Mouse (Mus musculus) monocyte, adult 5-6 weeks (primary cell): ENCODE measurements around the gene Cox6b1. TPM values are rescaled to one million over a fixed set of nuclear protein-coding genes. Genes with fewer than 3 reads are reported as not detected.

Experiments used
- ATAC-seq: fragments of 153-309, 156-312 bp; replicated peaks from 2 replicates; pipeline ENCODE4 v1.8.0; 2017; ENCODE audit warnings: mild to moderate bottlenecking; ENCODE audit not compliant: low TSS enrichment, insufficient number of reproducible peaks, severe bottlenecking, poor library complexity, low FRiP score
- total RNA-seq: library from RNA; stranded (forward); fragments of 200-1000, 200-491, 200-594 nt; gene quantifications from 3 replicates; pipeline ENCODE4 v1.2.3, GENCODE M21; 2017

Cox6b1 gene
- 424 to 540 TPM (median 506 TPM) in 3 replicates for total RNA-seq

- ATAC-seq, result peak; percentile 98
Measured at GRCm38 (mm10) chr7:30625530-30626384, at the start of gene Cox6b1. TSS of gene Cox6b1 (minus strand) at chr7:30626151.

- no peak for ATAC-seq
Measured at GRCm38 (mm10) chr7:30671480-30671879, 45.5 kb upstream of the Cox6b1 start, which contains the start of gene Pmis2. TSS of gene Pmis2 (minus strand) at chr7:30671605.

GRCm38 (mm10) chr7:30669229-30669628, 43.3 kb upstream of the Cox6b1 start:
- peak; percentile 70; the same call in 1 of the 2 replicates for ATAC-seq

GRCm38 (mm10) chr7:30665321-30665720, 39.4 kb upstream of the Cox6b1 start:
- no peak for ATAC-seq

- ATAC-seq, result peak; percentile 98
Measured at GRCm38 (mm10) chr7:30664529-30665200, 38.7 kb upstream of the Cox6b1 start, which contains the start of gene Haus5. TSS of gene Haus5 (minus strand) at chr7:30664994.

GRCm38 (mm10) chr7:30649591-30650540, 23.9 kb upstream of the Cox6b1 start, which contains the start of gene Rbm42:
TSS of gene Rbm42 (minus strand) at chr7:30650317.
- ATAC-seq, result peak; percentile 99

- ATAC-seq, result no peak
Measured at GRCm38 (mm10) chr7:30639083-30639482, 13.1 kb upstream of the Cox6b1 start.

GRCm38 (mm10) chr7:30636395-30636794, 10.4 kb upstream of the Cox6b1 start:
- no peak for ATAC-seq

GRCm38 (mm10) chr7:30635752-30636151, 9.8 kb upstream of the Cox6b1 start, which contains the start of gene Etv2:
TSS of gene Etv2 (minus strand) at chr7:30635852.
- ATAC-seq, result no peak

GRCm38 (mm10) chr7:30634621-30635020, 8.7 kb upstream of the Cox6b1 start:
- ATAC-seq, result peak; percentile 40; the same call in 1 of the 2 replicates

GRCm38 (mm10) chr7:30633762-30634412, 7.9 kb upstream of the Cox6b1 start:
- 0 out of 2 replicates have a peak, but pooled peaks have one; percentile 14 for ATAC-seq

GRCm38 (mm10) chr7:30629013-30629412, 3.1 kb upstream of the Cox6b1 start:
- ATAC-seq, result no peak

- no peak for ATAC-seq
Measured at GRCm38 (mm10) chr7:30626647-30627046, 696 bp upstream of the Cox6b1 start.

GRCm38 (mm10) chr7:30619202-30619601, 6.7 kb downstream of the Cox6b1 start:
- ATAC-seq, result no peak

GRCm38 (mm10) chr7:30618658-30619057, 7.3 kb downstream of the Cox6b1 start:
- ATAC-seq, result no peak

GRCm38 (mm10) chr7:30615049-30615760, 10.7 kb downstream of the Cox6b1 start:
- no peak for ATAC-seq

GRCm38 (mm10) chr7:30614454-30614853, 11.5 kb downstream of the Cox6b1 start:
- ATAC-seq, result no peak; the same call in 1 of the 2 replicates
